Mouse (Mus musculus): ENCODE data around the gene 4933415A04Rik.

4933415A04Rik gene

DNA sequence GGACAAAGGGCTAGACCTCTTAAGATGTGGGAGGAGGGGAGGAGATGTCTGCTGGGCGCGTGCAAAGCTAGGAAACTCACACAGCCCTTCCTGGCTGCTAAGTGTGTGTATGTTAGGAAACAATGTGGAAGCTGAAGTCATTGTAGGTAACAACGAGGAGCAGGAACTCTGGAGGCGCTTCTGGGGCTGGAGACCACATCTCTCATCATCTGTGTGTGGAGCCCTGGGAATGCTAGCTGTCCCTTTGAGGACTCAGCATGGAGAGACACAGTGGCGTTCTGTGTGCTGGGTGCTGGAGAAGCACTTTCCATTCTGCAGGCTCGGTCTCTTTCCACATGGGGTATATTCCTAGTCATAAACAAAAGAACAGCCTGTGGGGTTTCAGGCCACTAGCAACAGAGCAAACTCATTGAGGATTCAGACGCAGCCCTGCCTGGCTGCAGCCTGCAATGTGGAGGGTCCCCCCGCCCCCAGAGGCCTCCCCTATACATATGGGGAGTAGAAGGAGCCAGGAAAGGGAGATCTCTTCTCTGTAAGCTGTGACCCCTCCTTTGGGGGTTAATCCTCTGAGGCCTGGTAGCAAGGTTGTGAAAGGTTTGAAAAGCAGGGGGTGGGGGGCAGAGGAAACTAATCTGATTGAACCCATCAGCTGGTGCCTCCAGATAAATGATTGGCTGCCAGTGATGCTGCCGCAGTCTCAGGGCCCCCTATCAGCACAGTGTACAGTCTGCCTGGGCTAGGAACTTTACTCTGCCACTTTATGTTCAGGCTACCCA lies 11.3 kb upstream of the 4933415A04Rik start:
- DNase-seq = peak; percentile 19

DNA sequence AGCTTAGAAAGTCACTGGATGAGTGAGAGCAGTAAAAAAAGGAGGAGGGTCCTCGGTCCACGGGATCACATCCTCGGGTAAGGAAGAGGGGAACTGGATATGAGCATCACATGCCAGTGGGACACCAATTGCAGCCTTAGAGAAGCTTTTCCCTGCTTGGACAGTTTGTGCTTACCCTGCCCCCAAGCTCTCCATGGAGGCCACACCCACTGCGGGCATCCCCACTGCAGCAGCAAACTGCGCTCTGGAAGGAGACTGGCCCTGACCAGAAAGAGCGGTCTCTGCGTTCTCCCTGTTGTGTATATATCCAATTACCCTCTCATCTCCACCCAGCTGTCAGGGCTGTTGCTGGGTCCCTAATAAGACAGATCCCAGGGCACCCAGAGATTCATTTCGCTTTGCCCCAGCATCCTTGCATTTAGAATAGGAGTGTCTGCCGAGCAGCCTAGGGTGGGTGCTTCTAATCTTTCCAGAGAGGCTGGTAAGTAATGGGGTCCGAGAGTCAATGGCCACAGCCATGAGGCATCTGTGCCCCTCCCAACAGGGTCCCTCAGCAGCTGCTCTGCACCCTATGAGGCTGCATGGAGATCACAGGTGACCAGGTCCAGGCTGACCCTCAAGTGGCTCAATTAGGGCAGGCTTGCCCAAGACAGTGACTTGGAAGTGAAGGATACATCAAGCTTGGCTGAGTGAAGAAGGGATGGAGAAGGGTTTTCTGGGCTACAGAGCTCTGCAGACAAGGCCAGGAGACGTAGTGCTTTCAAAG lies 8.9 kb upstream of the 4933415A04Rik start:
- no peak for DNase-seq

DNA sequence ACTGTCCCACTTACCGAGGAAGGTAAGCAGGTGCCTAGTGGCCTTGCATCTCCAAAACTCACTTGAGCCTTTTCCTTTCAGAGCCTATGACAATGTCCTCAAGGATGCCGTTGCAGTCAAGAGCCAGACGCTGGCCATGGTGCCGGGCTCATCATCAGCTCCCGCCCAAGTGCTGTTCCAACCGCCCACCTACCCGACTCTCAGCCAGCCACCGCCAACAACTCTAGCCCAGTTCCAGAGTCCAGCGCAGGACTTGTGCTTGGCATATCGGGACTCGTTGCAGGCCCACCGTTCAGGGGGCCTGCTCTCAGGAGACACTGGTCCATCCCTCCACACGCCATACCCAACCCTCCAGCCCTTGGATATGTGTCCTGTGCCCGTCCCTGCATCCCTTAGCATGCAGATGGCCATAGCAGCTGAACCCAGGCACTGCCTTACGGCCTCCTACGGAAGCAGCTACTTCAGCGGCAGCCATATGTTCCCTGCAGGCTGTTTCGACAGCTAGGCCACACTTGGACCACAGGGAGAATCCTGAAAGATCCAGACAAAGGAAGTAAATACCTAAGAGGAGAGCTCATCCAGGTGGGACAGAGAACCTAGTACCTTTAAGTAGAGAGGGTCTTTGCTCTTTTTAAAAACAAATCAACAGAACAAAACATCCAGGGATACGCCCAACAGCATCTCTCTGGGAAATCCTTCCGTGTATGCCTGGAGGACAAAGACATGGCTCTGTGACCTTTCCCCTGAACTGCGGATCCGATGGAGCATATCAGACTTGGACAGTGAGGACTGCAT lies 1.4 kb upstream of the 4933415A04Rik start:
- DNase-seq = no peak

GRCm38 (mm10) chr11:43589530-43590072 lies 2.8 kb downstream of the 4933415A04Rik start:
- DNase-seq = no peak

DNA sequence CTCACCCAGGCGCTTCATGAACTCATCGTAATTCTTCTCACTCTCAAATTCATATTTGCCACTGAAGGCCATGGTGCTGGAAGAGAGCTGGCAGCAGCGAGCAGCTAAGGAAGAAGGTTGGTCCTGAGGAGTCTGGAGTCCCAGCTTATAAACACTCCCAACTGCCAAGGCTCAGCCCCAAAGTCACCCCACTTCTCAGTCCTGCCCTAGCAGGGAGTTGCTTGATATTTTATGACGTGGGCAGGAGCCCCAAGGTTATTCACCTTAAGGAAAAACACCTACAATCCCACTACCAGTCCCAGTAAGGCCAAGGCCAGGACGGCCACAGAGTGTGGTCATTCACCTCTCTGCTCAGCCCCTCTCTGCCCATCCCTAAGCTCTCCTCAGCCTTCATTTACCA lies 14.6 kb downstream of the 4933415A04Rik start, which contains the start of gene Fabp6:
TSS of gene Fabp6 (minus strand) at position 101 of the 400 bp plus-strand sequence.
- no peak for DNase-seq

- no peak for DNase-seq
Observed at GRCm38 (mm10) chr11:43604207-43604606, 17.4 kb downstream of the 4933415A04Rik start.

DNA sequence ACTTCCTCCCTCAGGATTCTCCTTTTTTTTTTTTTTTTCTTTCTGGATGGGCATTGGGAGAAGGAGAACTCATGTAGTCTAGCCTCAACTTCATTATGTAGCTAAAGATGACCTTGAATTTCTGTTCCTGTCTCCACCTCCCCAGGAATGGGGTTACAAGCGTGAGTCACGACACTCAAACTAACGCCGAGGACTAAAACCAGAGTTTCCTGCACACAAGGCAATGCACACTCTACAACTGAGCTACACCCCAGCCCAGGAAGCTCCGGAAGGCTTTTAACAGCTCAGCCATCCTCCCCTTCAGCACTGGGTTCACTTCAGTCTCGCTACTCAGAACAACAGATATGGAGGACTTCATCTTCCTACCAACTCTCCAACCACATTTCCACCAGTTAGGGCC lies 18.1 kb downstream of the 4933415A04Rik start:
- no peak for DNase-seq

GRCm38 (mm10) chr11:43605859-43606258 lies 19.0 kb downstream of the 4933415A04Rik start:
- DNase-seq = no peak

DNA sequence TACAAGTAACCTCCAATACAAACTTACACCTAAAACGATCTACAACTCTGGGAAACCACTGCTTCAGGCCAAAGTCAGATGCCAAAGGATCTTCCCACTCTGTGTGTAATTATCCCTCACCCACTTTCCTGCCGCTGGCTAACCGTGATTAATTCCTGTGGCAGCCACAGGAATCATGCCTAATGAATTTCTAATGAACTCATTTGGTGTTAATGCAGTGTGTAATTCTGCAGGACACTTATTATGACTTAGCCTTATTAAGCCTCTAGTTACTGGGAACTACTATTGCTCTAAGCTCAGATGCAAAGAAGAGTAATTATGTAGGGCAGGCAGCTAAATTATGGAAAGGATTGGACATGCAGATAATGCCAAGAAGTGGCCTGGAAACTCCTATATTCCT lies 21.6 kb downstream of the 4933415A04Rik start:
- DNase-seq = no peak

DNA sequence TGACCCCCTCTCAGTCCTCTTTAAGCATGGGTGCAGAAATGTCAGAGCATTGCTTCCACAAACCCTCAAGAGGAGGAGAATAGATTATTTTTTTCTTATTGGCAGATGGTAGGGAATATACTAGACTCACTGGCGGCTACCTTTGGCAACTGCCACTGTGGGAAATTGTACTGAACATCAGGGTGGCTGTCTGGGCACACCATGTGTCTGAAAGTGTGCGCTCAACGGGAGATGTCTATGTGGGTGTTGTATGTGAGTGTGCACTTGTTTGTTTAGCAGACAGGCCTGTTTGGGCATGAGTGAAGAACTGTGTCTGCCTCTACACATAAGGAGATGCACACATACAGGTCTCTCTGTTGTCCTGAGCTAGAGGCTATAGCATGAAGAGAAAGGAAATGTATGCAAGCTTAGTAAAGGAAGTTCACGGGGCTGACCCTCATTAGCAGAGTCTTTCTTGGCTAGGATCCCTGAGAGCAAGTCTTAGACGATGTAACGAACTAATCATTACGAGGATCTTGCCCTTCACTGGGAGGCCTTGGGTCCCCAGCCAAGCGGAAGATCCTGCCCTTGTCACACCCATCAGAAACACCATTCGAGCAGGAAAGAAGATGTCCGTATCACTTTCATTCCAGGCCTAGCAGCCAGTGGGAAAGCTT lies 23.3 kb downstream of the 4933415A04Rik start:
- DNase-seq = no peak

- DNase-seq = no peak
Observed at GRCm38 (mm10) chr11:43610662-43611033, 23.8 kb downstream of the 4933415A04Rik start.

DNA sequence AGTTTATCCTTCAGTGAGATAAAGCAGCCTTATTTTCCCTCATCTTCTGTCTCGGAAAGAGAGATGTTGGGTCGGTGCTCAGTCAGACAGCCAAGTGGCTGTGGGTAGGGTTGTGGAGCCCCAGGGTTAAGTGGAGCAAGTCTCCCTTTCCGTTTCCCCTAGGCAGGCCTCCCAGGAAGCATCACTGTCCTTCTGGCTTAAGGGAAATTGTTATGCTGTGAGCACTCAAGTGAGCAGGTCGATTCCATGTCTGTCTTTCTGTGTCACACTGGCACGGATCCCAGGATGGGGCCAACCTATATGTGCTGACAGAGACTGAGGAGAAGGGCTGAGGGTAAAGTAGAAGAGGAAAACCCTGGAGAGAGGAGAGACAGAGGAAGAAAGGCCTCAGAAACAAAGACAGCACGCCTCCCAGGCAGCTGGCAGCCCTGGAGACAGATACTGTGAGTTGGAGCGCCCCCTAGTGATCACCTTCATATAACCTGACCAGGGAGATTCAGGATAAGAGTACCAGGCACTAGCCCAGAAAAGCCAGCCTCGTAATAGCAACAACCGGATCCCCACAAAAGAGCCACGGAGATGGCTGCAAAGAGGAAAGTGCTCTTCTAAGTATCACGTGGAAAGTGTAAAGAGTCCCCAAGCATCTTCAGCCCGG lies 26.1 kb downstream of the 4933415A04Rik start:
- DNase-seq = peak; percentile 73

GRCm38 (mm10) chr11:43617924-43618323 lies 31.1 kb downstream of the 4933415A04Rik start:
- DNase-seq = no peak

GRCm38 (mm10) chr11:43618403-43618802 lies 31.6 kb downstream of the 4933415A04Rik start:
- DNase-seq = no peak

GRCm38 (mm10) chr11:43621769-43622168 lies 34.9 kb downstream of the 4933415A04Rik start:
- DNase-seq = no peak

DNA sequence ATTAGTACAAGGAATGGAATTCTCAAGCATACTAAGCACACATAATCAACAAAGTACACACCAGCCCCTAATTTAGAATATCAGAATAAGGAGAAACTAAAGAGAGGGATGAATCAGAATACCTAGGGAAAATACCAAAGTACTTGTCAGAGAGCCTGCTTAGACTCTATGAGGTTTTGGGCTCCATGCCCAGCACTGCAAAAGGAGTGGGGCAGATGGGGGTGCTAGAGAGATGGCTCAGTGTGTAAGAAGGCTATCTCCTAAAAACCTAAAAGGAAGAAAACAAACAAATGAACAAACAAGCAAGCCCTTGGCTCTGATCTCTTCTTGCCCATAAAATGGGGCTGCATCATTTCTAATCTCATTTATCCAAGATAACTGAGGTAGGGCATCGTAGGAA lies 37.5 kb downstream of the 4933415A04Rik start:
- no peak for DNase-seq

DNA sequence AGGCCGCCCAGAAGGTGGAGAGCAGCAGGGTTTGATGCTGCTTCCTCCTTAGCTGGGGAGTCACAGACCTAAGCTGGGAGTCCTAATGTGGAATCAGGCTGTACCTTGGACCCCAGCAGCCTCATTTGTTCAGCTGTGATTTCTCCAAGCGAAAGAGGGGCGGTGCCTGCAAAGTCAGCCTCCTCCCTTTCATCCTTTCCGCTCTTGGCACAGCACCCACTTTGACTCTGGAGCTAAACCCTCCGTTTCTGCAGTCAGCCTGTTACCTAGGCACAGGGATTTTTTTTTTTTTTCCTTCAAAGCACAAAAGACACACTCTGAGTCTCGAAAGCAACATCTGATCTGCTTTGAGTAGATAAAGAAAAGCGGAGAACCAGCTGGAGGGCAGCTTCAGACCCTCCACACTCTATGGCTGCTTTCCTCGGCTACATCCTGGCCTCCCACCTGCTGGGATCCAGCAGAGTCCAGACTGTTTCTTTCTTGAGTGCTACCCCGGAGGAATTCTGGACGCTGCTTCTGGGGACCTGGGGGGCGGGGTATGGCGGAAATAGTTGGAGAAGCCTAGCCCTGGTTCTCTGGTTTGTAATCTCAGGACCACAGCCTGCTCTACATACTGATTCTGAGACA lies 39.6 kb downstream of the 4933415A04Rik start:
- peak; percentile 6 for DNase-seq

- DNase-seq = no peak
Observed at GRCm38 (mm10) chr11:43626927-43627645, 40.2 kb downstream of the 4933415A04Rik start.

DNA sequence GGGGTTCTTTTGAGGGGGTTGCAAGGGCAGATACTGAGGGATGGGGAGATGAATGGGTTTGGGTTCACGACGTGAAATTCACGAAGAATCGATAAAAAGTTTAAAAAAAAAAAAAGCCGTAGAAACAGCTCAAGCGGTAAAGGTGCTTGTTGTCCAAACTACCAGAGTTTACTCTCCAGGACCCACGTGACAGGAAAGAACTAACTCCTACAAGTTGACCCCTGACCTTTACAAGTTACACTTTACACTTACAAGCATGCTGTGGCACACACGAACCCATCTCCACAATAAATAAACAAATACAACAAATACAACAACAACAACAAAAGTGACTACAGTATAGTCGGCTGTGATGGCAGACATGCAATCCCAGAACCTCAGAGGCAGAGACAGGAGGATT lies 44.8 kb downstream of the 4933415A04Rik start:
- no peak for DNase-seq

- no peak for DNase-seq
Observed at GRCm38 (mm10) chr11:43632566-43632965, 45.7 kb downstream of the 4933415A04Rik start.

DNA sequence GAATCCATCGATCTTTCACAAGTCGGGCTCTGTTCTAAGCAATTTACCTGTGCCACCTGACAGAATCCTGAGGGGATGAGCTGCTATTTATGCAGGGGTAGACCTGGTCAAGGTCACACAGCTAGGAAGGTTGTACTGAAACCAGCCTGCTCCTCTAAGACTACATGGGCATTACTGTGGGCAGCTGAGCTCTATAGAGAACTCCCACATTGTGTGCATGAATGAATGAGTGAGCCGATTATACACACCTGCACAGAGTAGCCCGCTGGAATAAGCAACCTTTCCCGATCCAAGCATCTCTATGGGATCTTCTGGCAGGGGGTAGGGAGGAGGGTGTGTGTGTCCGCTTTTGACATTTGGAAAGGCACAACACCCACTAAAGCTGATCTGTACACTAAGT lies 46.3 kb downstream of the 4933415A04Rik start:
- no peak for DNase-seq

Data from thymus, postnatal 14 days (tissue).